11 mouse cellular contexts compared by ENCODE assay signal in the genomic region with DNA sequence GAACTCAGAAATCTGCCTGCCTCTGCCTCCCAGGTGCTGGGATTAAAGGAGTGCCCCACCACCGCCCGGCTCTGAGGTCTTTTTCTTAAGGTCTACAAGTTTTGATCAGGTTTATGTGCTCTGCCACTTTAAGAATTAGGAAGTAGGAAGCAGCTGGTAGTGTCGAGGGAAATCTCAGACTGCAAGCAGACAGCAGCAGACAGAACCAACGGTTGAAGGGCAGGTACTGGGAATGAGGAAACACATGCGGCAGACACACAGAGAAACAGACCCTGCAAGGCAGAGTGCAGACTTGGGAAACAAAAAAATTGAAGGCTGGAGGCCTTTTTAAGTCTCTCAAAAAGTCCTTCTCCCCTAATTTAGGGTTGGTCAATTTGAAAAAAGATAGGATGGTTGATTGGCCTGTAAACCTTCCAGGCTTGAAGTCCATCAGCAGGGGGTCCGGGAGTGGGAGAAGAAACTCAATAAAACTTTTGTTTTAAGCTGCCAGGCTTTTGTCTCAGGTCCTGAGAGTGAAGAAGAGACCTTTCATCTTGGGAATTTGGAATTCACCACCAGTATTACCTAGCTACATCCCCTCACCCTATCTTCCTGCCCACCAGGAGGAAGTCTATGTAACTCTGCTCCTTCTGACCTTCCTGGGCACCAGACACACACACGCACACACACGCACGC. TPM values are rescaled to one million over a fixed set of nuclear protein-coding genes. Genes with fewer than 3 reads are reported as not detected.
DNase-seq lines count a peak whose midpoint lies in the region; ATAC-seq and TF ChIP-seq lines count a peak whose summit lies in the region.
"Had no signal": no experiment of that assay in that cellular context is flagged by ENCODE, and none has a peak within 500 bp of the region (broad histone marks: within the 10 kb centered on the region; RNA-seq: fewer than 3 reads in every experiment).

No protein-coding gene starts in this region.

- H3K4me2 ChIP-seq in intestine, postnatal 0 days (replicated peaks; ENCODE audit: low read depth): no peak overlapping the region; the same call in 1 of the 2 replicates
- H3K4me2 ChIP-seq in stomach, embryonic 15.5 days: no peak overlapping the region

- 0 out of 2 replicates have a peak, but pooled peaks cover 6% of the 10 kb centered on the region for H3K79me2 ChIP-seq in liver, adult 2 months (ENCODE audit: control insufficient read depth, insufficient read depth, low read length)

- intact Hi-C loops in gastrocnemius, adult 2 months (cut with DNase I): loop anchor here (5.0 kb wide), 1 partner anchor 183 kb away; a partner anchor contains a TSS

- no peaks in the 10 kb centered on the region for H3K36me3 ChIP-seq in liver, adult 2 months (ENCODE audit: control insufficient read depth, insufficient read depth, low read length)
- H3K36me3 ChIP-seq in intestine, postnatal 0 days (ENCODE audit: control insufficient read depth, insufficient read depth): no peaks in the 10 kb centered on the region
- H3K36me3 ChIP-seq in stomach, embryonic 15.5 days: no peaks in the 10 kb centered on the region

- TF ChIP-seq POLR2A in liver, adult 2 months (IDR thresholded peaks at IDR 0.05; ENCODE audit: extremely low read depth, insufficient read depth, low read length): no peak

- H3K9me3 ChIP-seq in intestine, postnatal 0 days (ENCODE audit: control insufficient read depth): no peaks in the 10 kb centered on the region
- no peaks in the 10 kb centered on the region for H3K9me3 ChIP-seq in stomach, embryonic 15.5 days

- WGBS in liver, adult 2 months: 45% methylated on average over 9 of the region's 9 CpGs
- 56% methylated on average over 9 of the region's 9 CpGs for WGBS in intestine, postnatal 0 days
- WGBS in stomach, embryonic 15.5 days: 55% methylated on average over 9 of the region's 9 CpGs

- peaks cover 24% of the 10 kb centered on the region for H3K4me1 ChIP-seq in liver, adult 2 months (ENCODE audit: control insufficient read depth, insufficient read depth, low read length)
- H3K4me1 ChIP-seq in intestine, postnatal 0 days (replicated peaks; ENCODE audit: control insufficient read depth, insufficient read depth, low read length): peaks cover 18% of the 10 kb centered on the region
- H3K4me1 ChIP-seq in stomach, embryonic 15.5 days: peaks cover 51% of the 10 kb centered on the region

- TF ChIP-seq CTCF in gastrocnemius, adult 2 months (IDR thresholded peaks at IDR 0.05): no peak
- no peak for TF ChIP-seq CTCF in liver, adult 2 months (IDR thresholded peaks at IDR 0.05; ENCODE audit: low read depth, low read length)
- TF ChIP-seq CTCF in intestine, postnatal 0 days (IDR thresholded peaks at IDR 0.05; ENCODE audit: low read depth): no peak

- no peak for DNase-seq in gastrocnemius, adult 2 months
- no peak for DNase-seq in gastrocnemius, postnatal 25 days
- DNase-seq in liver, adult 2 months (ENCODE audit: extremely low read depth, low read depth, low spot score): peak; percentile 30
- no peak for DNase-seq in liver
- no peak for DNase-seq in adrenal gland, adult 18-20 months (ENCODE audit: low spot score in 2 of 2)
- DNase-seq in frontal cortex, postnatal 25 days (ENCODE audit: low spot score in 2 of 2): no peak
- DNase-seq: cerebellum, adult 8-10 months; gastrocnemius, postnatal 36 days; lung, embryonic 14.5 days had no signal

- ATAC-seq in intestine, postnatal 0 days: no peak
- ATAC-seq in stomach, embryonic 15.5 days (ENCODE audit: insufficient read depth, low FRiP score, low read depth): no peak

- peak overlapping the region; percentile 67 for H3K4me3 ChIP-seq in gastrocnemius, adult 2 months
- H3K4me3 ChIP-seq in liver, adult 2 months (ENCODE audit: insufficient read depth, low read depth, low read length): no peak overlapping the region
- H3K4me3 ChIP-seq in intestine, postnatal 0 days (ENCODE audit: low read depth, low read length): no peak overlapping the region
- no peak overlapping the region for H3K4me3 ChIP-seq in stomach, embryonic 15.5 days (replicated peaks)

- H3K27me3 ChIP-seq in liver, adult 2 months (ENCODE audit: control insufficient read depth, insufficient read depth, low read length): no peaks in the 10 kb centered on the region
- no peaks in the 10 kb centered on the region for H3K27me3 ChIP-seq in intestine, postnatal 0 days (replicated peaks; ENCODE audit: control insufficient read depth, insufficient read depth, low read length)
- H3K27me3 ChIP-seq in stomach, embryonic 15.5 days (replicated peaks): no peaks in the 10 kb centered on the region

- peak overlapping the region; percentile 91 for H3K27ac ChIP-seq in gastrocnemius, adult 2 months
- H3K27ac ChIP-seq in liver, adult 2 months (replicated peaks; ENCODE audit: insufficient read depth, low read depth, low read length): peak overlapping the region; percentile 45
- peak overlapping the region; percentile 21 for H3K27ac ChIP-seq in intestine, postnatal 0 days (ENCODE audit: low read depth, low read length)
- peak overlapping the region; percentile 95 for H3K27ac ChIP-seq in stomach, embryonic 15.5 days

- no peak overlapping the region for H3K9ac ChIP-seq in liver, adult 2 months (ENCODE audit: low read depth, low read length)
- H3K9ac ChIP-seq in intestine, postnatal 0 days (ENCODE audit: low read depth, low read length): no peak overlapping the region
- H3K9ac ChIP-seq in stomach, embryonic 15.5 days: no peak overlapping the region
- H3K9ac ChIP-seq: lung, embryonic 14.5 days had no signal

RNA-seq across cellular contexts. Expression of a gene that starts 4.3 kb away (rescaled TPM):
- 10 to 100 TPM; 18.7 to 25.8 TPM for total RNA-seq in gastrocnemius, adult 2 months (2021)
- total RNA-seq in gastrocnemius, postnatal 25 days (2021): 10 to 100 TPM; 31.4 to 44.8 TPM
- 16.8 and 23.4 TPM in 2 replicates for total RNA-seq in liver, adult 2 months (2014; rRNA removed)
- polyA plus RNA-seq in liver, adult 2 months (2012; rRNA removed): 39.1 and 41.8 TPM in 2 replicates
- 175 and 180 TPM in 2 replicates for polyA plus RNA-seq in intestine, postnatal 0 days (2015; fragmentation: Nextera tagmentation; extraction: Ambion mirVana)
- polyA plus RNA-seq in stomach, embryonic 15.5 days (2015; fragmentation: Nextera tagmentation; extraction: Ambion mirVana): 391 and 408 TPM in 2 replicates
- 100 to 1,000 TPM; 328 to 506 TPM for total RNA-seq in adrenal gland, adult 18-20 months (2021)

RNA-seq across cellular contexts. Expression of a gene that starts 7.1 kb away (rescaled TPM):
- 10 to 100 TPM; 13.0 to 14.1 TPM for total RNA-seq in gastrocnemius, adult 2 months (2021)
- total RNA-seq in gastrocnemius, postnatal 25 days (2021): 10 to 100 TPM in 1 of 2 experiments, 1 to 10 TPM in 1; 9.6 to 10.0 TPM
- total RNA-seq in liver, adult 2 months (2014; rRNA removed): 8.2 and 8.7 TPM in 2 replicates
- polyA plus RNA-seq in liver, adult 2 months (2012; rRNA removed): 7.8 and 9.6 TPM in 2 replicates
- 8.3 and 9.2 TPM in 2 replicates for polyA plus RNA-seq in intestine, postnatal 0 days (2015; fragmentation: Nextera tagmentation; extraction: Ambion mirVana)
- 23.3 and 25.2 TPM in 2 replicates for polyA plus RNA-seq in stomach, embryonic 15.5 days (2015; fragmentation: Nextera tagmentation; extraction: Ambion mirVana)
- total RNA-seq in adrenal gland, adult 18-20 months (2021): 10 to 100 TPM; 16.4 to 19.9 TPM

Comparison
In these comparisons a context has a peak if more than half of its experiments do, and no peak if none do; other contexts are left out.
1. H3K27ac ChIP-seq: peak in every context shown above with its lines; median percentile 95 in stomach, embryonic 15.5 days; 91 in gastrocnemius, adult 2 months; 45 in liver, adult 2 months; 21 in intestine, postnatal 0 days.
2. RNA of a gene that starts 4.3 kb away (total RNA-seq): 328 to 506 TPM in adrenal gland, adult 18-20 months; 31.4 to 44.8 TPM in gastrocnemius, postnatal 25 days, 18.7 to 25.8 TPM in gastrocnemius, adult 2 months and 16.8 to 23.4 TPM in liver, adult 2 months; every median in the first group is over 4 times any median in the second.